Mouse (Mus musculus) kidney, postnatal 0 days (tissue): Measurements from ENCODE around the gene Hadh. TPM values are rescaled to one million over a fixed set of nuclear protein-coding genes. Genes with fewer than 3 reads are reported as not detected.

Experiments
- ATAC-seq: fragments of 200-750 bp; cut with Nextera tagmentation; replicated peaks from 2 replicates; pipeline ENCODE4 v1.8.0; 2017; ENCODE audit warnings: low read depth, moderate number of reproducible peaks, moderate TSS enrichment, moderate library complexity; ENCODE audit not compliant: low FRiP score
- DNase-seq: peaks from one replicate; pipeline ENCODE4 v3.0.0-alpha.2; 2016; ENCODE audit warnings: low spot score
- H3K27ac ChIP-seq: fragments of 300-500 bp; sonication (generic); 2 replicates; pipeline ENCODE4 v1.5.1; 2014; ENCODE audit warnings: mild to moderate bottlenecking
- H3K27me3 ChIP-seq: fragments of 300-500 bp; sonication (generic); 2 replicates; pipeline ENCODE4 v1.6.1; 2014; ENCODE audit warnings: low read length, mixed read lengths; ENCODE audit not compliant: insufficient read depth
- H3K36me3 ChIP-seq: fragments of 300-500 bp; sonication (generic); 2 replicates; pipeline ENCODE4 v1.6.1; 2014; ENCODE audit warnings: low read length, mixed read lengths; ENCODE audit not compliant: insufficient read depth
- H3K4me1 ChIP-seq: fragments of 300-500 bp; sonication (generic); replicated peaks from 2 replicates; pipeline ENCODE4 v1.6.1; 2014; ENCODE audit warnings: antibody characterized with exemption, low read length, mixed read lengths; ENCODE audit not compliant: insufficient read depth
- H3K4me2 ChIP-seq: fragments of 300-500 bp; sonication (generic); 2 replicates; pipeline ENCODE4 v1.6.1; 2014; ENCODE audit warnings: mild to moderate bottlenecking, low read length, moderate library complexity, mixed read lengths
- H3K4me3 ChIP-seq: fragments of 300-500 bp; sonication (generic); replicated peaks from 2 replicates; pipeline ENCODE4 v1.5.1; 2014; ENCODE audit warnings: low read depth, low read length
- H3K9ac ChIP-seq: fragments of 300-500 bp; sonication (generic); 2 replicates; pipeline ENCODE4 v1.6.1; 2014; ENCODE audit warnings: low read depth, low read length
- H3K9me3 ChIP-seq: fragments of 300-500 bp; sonication (generic); replicated peaks from 2 replicates; pipeline ENCODE4 v1.6.1; 2016; ENCODE audit warnings: low read length, inconsistent platforms, mixed read lengths
- CTCF ChIP-seq: IDR thresholded peaks from 2 replicates; pipeline ENCODE4 v1.5.1; 2016; ENCODE audit warnings: antibody characterized with exemption, low read depth, mild to moderate bottlenecking, moderate library complexity
- WGBS: fragments of 180-500 bp; shearing (Covaris S2); extraction: QIAGEN DNeasy Blood & Tissue Kit; methylation state at CpG from one replicate; pipeline ENCODE4 v1.1.7; 2014; 5-methylcytosine and 5-hydroxymethylcytosine counted together
- polyA plus RNA-seq: library from polyadenylated mRNA; unstranded; fragments of >200 nt; fragmentation: Nextera tagmentation; extraction: Ambion mirVana; gene quantifications from 2 replicates; pipeline ENCODE4 v1.2.1, GENCODE M21; 2015

The Hadh gene
- polyA plus RNA-seq, 1 experiment from 2014 or later: 173 TPM

- TF ChIP-seq CTCF: no peak
- H3K4me1 ChIP-seq: peaks cover 4% of the 10 kb centered on the region; the same call in 1 of the 2 replicates
- H3K4me3 ChIP-seq: no peak overlapping the region
- ATAC-seq: no peak
- H3K27me3 ChIP-seq: no peaks in the 10 kb centered on the region
- H3K36me3 ChIP-seq: no peaks in the 10 kb centered on the region
- DNase-seq: no peak
- 81% methylated on average over 3 of the region's 3 CpGs for WGBS
- no peaks in the 10 kb centered on the region for H3K9me3 ChIP-seq
- H3K27ac ChIP-seq: no peak overlapping the region
- H3K4me2 ChIP-seq: no peak overlapping the region
- H3K9ac ChIP-seq: no peak overlapping the region
These were observed 72.9 kb downstream of the Hadh start for GRCm38 (mm10) chr3:131198991-131199390.

GRCm38 (mm10) chr3:131196507-131197019, 75.3 kb downstream of the Hadh start:
- H3K27me3 ChIP-seq: no peaks in the 10 kb centered on the region
- H3K4me3 ChIP-seq: no peak overlapping the region
- ATAC-seq: no peak
- H3K9me3 ChIP-seq: no peaks in the 10 kb centered on the region
- peaks cover 4% of the 10 kb centered on the region; the same call in 1 of the 2 replicates for H3K4me1 ChIP-seq
- no peak for DNase-seq
- H3K36me3 ChIP-seq: no peaks in the 10 kb centered on the region
- H3K4me2 ChIP-seq: no peak overlapping the region
- no peak for TF ChIP-seq CTCF
- 86% methylated on average over 8 of the region's 8 CpGs for WGBS
- H3K27ac ChIP-seq: no peak overlapping the region
- H3K9ac ChIP-seq: no peak overlapping the region

- TF ChIP-seq CTCF: no peak
- no peak for ATAC-seq
- 74% methylated on average over 10 of the region's 10 CpGs for WGBS
These were observed 75.9 kb downstream of the Hadh start for GRCm38 (mm10) chr3:131196050-131196449.

GRCm38 (mm10) chr3:131191454-131191853, 80.4 kb downstream of the Hadh start:
- no peaks in the 10 kb centered on the region for H3K9me3 ChIP-seq
- no peak overlapping the region for H3K4me2 ChIP-seq
- no peak overlapping the region for H3K4me3 ChIP-seq
- H3K9ac ChIP-seq: no peak overlapping the region
- no peak overlapping the region for H3K27ac ChIP-seq
- WGBS: 79% methylated on average over 7 of the region's 7 CpGs
- no peaks in the 10 kb centered on the region for H3K27me3 ChIP-seq
- no peaks in the 10 kb centered on the region for H3K36me3 ChIP-seq
- TF ChIP-seq CTCF: no peak
- no peak for ATAC-seq
- no peaks in the 10 kb centered on the region for H3K4me1 ChIP-seq
- no peak for DNase-seq

More at GRCm38 (mm10) chr3:131196050-131196449, 75.9 kb downstream of the Hadh start:
- no peak overlapping the region for H3K4me2 ChIP-seq
- H3K9ac ChIP-seq: no peak overlapping the region
- peaks cover 4% of the 10 kb centered on the region; the same call in 1 of the 2 replicates for H3K4me1 ChIP-seq
- H3K27ac ChIP-seq: no peak overlapping the region
- no peaks in the 10 kb centered on the region for H3K9me3 ChIP-seq
- H3K4me3 ChIP-seq: no peak overlapping the region
- H3K27me3 ChIP-seq: no peaks in the 10 kb centered on the region
- no peaks in the 10 kb centered on the region for H3K36me3 ChIP-seq
- DNase-seq: no peak

GRCm38 (mm10) chr3:131190671-131191367, 81.1 kb downstream of the Hadh start:
- H3K9me3 ChIP-seq: no peaks in the 10 kb centered on the region
- DNase-seq (no peak), ATAC-seq (no peak)
- no peaks in the 10 kb centered on the region for H3K4me1 ChIP-seq
- no peak overlapping the region for H3K4me2 ChIP-seq
- 75% methylated on average over 19 of the region's 19 CpGs for WGBS
- TF ChIP-seq CTCF: no peak
- H3K9ac ChIP-seq: no peak overlapping the region
- no peak overlapping the region for H3K27ac ChIP-seq
- H3K36me3 ChIP-seq: no peaks in the 10 kb centered on the region
- no peaks in the 10 kb centered on the region for H3K27me3 ChIP-seq
- no peak overlapping the region for H3K4me3 ChIP-seq

GRCm38 (mm10) chr3:131190239-131190638, 81.7 kb downstream of the Hadh start:
- no peak overlapping the region for H3K4me2 ChIP-seq
- H3K36me3 ChIP-seq: no peaks in the 10 kb centered on the region
- DNase-seq (no peak), ATAC-seq (no peak)
- no peaks in the 10 kb centered on the region for H3K4me1 ChIP-seq
- H3K9me3 ChIP-seq: no peaks in the 10 kb centered on the region
- H3K9ac ChIP-seq: no peak overlapping the region
- H3K27ac ChIP-seq: no peak overlapping the region
- H3K4me3 ChIP-seq: no peak overlapping the region
- no peaks in the 10 kb centered on the region for H3K27me3 ChIP-seq
- TF ChIP-seq CTCF: no peak
- WGBS: 61% methylated on average over 11 of the region's 11 CpGs

- no peaks in the 10 kb centered on the region for H3K36me3 ChIP-seq
- no peaks in the 10 kb centered on the region for H3K9me3 ChIP-seq
- H3K27me3 ChIP-seq: no peaks in the 10 kb centered on the region
- H3K9ac ChIP-seq: no peak overlapping the region
- TF ChIP-seq CTCF: no peak
- WGBS: 76% methylated on average over 5 of the region's 5 CpGs
- DNase-seq (no peak), ATAC-seq (no peak)
- H3K4me2 ChIP-seq: no peak overlapping the region
- no peak overlapping the region for H3K27ac ChIP-seq
- H3K4me1 ChIP-seq: no peaks in the 10 kb centered on the region
- H3K4me3 ChIP-seq: no peak overlapping the region
These were observed 85.7 kb downstream of the Hadh start for GRCm38 (mm10) chr3:131186193-131186592.

Other genes starting within 250 kb of the Hadh start
- gene Lef1, start 161.6 kb downstream of the Hadh start, polyA plus RNA-seq: 16.2 and 17.8 TPM in 2 replicates
- gene Cyp2u1, start 31.1 kb upstream of the Hadh start, polyA plus RNA-seq: 5.5 and 8.5 TPM in 2 replicates
- gene Sgms2, start 219.3 kb upstream of the Hadh start, polyA plus RNA-seq: 24.2 and 25.4 TPM in 2 replicates